Mouse (Mus musculus) MEL (cell line): ENCODE measurements around the gene Kpna2. TPM values are rescaled to one million over a fixed set of nuclear protein-coding genes. Genes with fewer than 3 reads are reported as not detected.
"Not testable (repeated sequence)": the region's sequence is repeated elsewhere in the genome, so short reads cannot be mapped to it uniquely, and the experiment has no call there.

ENCODE experiments used
- DNase-seq: peaks from one replicate; pipeline ENCODE4 v3.0.0; 2011; ENCODE audit warnings: low read depth, low spot score
- H3K27ac ChIP-seq: 2 replicates; pipeline ENCODE4 v1.5.1; 2012; ENCODE audit warnings: low read depth, mild to moderate bottlenecking, control low read depth, low read length, moderate library complexity; ENCODE audit not compliant: control insufficient read depth
- H3K27me3 ChIP-seq, 2 experiments: fragments of 150-350 bp in 1 of 2; sonication (generic) in 1 of 2; 2 replicates each; pipeline ENCODE4 v1.6.1; 2012; ENCODE audit warnings: low read length in 2 of 2, mild to moderate bottlenecking in 2 of 2, improper control_type of control experiment in 1 of 2, moderate library complexity in 1 of 2; ENCODE audit not compliant: insufficient read depth in 2 of 2, control insufficient read depth in 1 of 2
- H3K36me3 ChIP-seq, 2 experiments: 2 replicates each; pipeline ENCODE4 v1.6.1; 2012 to 2014; ENCODE audit warnings: low read length in 2 of 2, improper control_type of control experiment in 1 of 2, inconsistent platforms in 1 of 2, mild to moderate bottlenecking in 1 of 2; ENCODE audit not compliant: insufficient read depth in 2 of 2, control insufficient read depth in 1 of 2
- H3K4me1 ChIP-seq, 2 experiments: fragments of 150-350 bp in 1 of 2; sonication (generic) in 1 of 2; 2 replicates each; pipeline ENCODE4 v1.6.1; 2012; ENCODE audit warnings: low read length in 2 of 2, improper control_type of control experiment in 1 of 2, mild to moderate bottlenecking in 1 of 2; ENCODE audit not compliant: insufficient read depth in 2 of 2, control insufficient read depth in 1 of 2
- H3K4me3 ChIP-seq, 2 experiments: fragments of 150-350 bp in 1 of 2; sonication (generic) in 1 of 2; 2 replicates each; pipeline ENCODE4 v1.5.1; 2012; ENCODE audit warnings: low read depth in 2 of 2, low read length in 2 of 2, mild to moderate bottlenecking in 2 of 2, moderate library complexity in 2 of 2, control low read depth in 1 of 2, improper control_type of control experiment in 1 of 2; ENCODE audit not compliant: control insufficient read depth in 1 of 2, insufficient read depth in 1 of 2
- H3K79me2 ChIP-seq: 2 replicates; pipeline ENCODE4 v1.6.1; 2012; ENCODE audit warnings: mild to moderate bottlenecking, low read length, moderate library complexity; ENCODE audit not compliant: control insufficient read depth, poor library complexity, insufficient read depth
- H3K9ac ChIP-seq: 2 replicates; pipeline ENCODE4 v1.6.1; 2012; ENCODE audit warnings: low read depth, mild to moderate bottlenecking, control low read depth, low read length, moderate library complexity; ENCODE audit not compliant: control insufficient read depth, poor library complexity, severe bottlenecking
- H3K9me3 ChIP-seq: fragments of 150-350 bp; sonication (generic); replicated peaks from 2 replicates; pipeline ENCODE4 v1.6.1; 2012; ENCODE audit warnings: mild to moderate bottlenecking, low read length, improper control_type of control experiment, moderate library complexity; ENCODE audit not compliant: insufficient read depth
- BHLHE40 ChIP-seq: IDR thresholded peaks from 2 replicates; pipeline ENCODE4 v1.6.1; 2012; ENCODE audit warnings: low read depth, mild to moderate bottlenecking, inconsistent platforms, low read length, improper control_type of control experiment, borderline replicate concordance
- CHD2 ChIP-seq: IDR thresholded peaks from 2 replicates; pipeline ENCODE4 v1.6.1; 2011; ENCODE audit warnings: low read length, improper control_type of control experiment
- CTCF ChIP-seq, 3 experiments: IDR thresholded peaks in 2 of 3; conservative IDR thresholded peaks in 1 of 3; 2 replicates each; pipeline ENCODE4 v1.5.1; 2011 to 2012; ENCODE audit warnings: low read length in 3 of 3, low read depth in 2 of 3, mild to moderate bottlenecking in 2 of 3, improper control_type of control experiment in 1 of 3, inconsistent platforms in 1 of 3, mixed read lengths in 1 of 3, moderate library complexity in 1 of 3; ENCODE audit not compliant: control insufficient read depth in 1 of 3, insufficient read depth in 1 of 3, poor library complexity in 1 of 3, severe bottlenecking in 1 of 3
- MAFK ChIP-seq: IDR thresholded peaks from 2 replicates; pipeline ENCODE4 v1.6.1; 2011; ENCODE audit warnings: low read depth, mild to moderate bottlenecking, low read length, improper control_type of control experiment, borderline replicate concordance
- MAX ChIP-seq: IDR thresholded peaks from 2 replicates; pipeline ENCODE4 v1.6.1; 2011; ENCODE audit warnings: low read length, improper control_type of control experiment
- MAZ ChIP-seq: IDR thresholded peaks from 2 replicates; pipeline ENCODE4 v1.6.1; 2012; ENCODE audit warnings: low read depth, mild to moderate bottlenecking, inconsistent platforms, low read length, improper control_type of control experiment
- RAD21 ChIP-seq: IDR thresholded peaks from 2 replicates; pipeline ENCODE4 v1.6.1; 2011; ENCODE audit warnings: mild to moderate bottlenecking, low read depth, low read length, improper control_type of control experiment
- RCOR1 ChIP-seq: IDR thresholded peaks from 2 replicates; pipeline ENCODE4 v1.6.1; 2012; ENCODE audit warnings: low read depth, mild to moderate bottlenecking, inconsistent platforms, low read length, improper control_type of control experiment
- SIN3A ChIP-seq: IDR thresholded peaks from 2 replicates; pipeline ENCODE4 v1.6.1; 2012; ENCODE audit warnings: low read length, improper control_type of control experiment, inconsistent platforms
- SMC3 ChIP-seq: IDR thresholded peaks from 2 replicates; pipeline ENCODE4 v1.6.1; 2011; ENCODE audit warnings: low read depth, low read length, improper control_type of control experiment
- TBP ChIP-seq: IDR thresholded peaks from 2 replicates; pipeline ENCODE4 v1.8.0; 2011; ENCODE audit warnings: low read depth, low read length, improper control_type of control experiment
- TCF12 ChIP-seq: IDR thresholded peaks from 2 replicates; pipeline ENCODE4 v1.6.1; 2014; ENCODE audit warnings: low read depth, mild to moderate bottlenecking, inconsistent platforms, low read length, improper control_type of control experiment, moderate library complexity
- USF1 ChIP-seq: IDR thresholded peaks from 2 replicates; pipeline ENCODE4 v1.6.1; 2014; ENCODE audit warnings: low read depth, mild to moderate bottlenecking, inconsistent platforms, low read length, improper control_type of control experiment, moderate library complexity
- polyA plus RNA-seq, 2 experiments: library from polyadenylated mRNA; stranded (reverse) in 1 of 2; unstranded in 1 of 2; fragments of >175 nt in 1 of 2; fragments of >200 nt in 1 of 2; gene quantifications; 2 replicates each; pipeline versions ENCODE4 v1.2.1 to v1.2.4; 2012; ENCODE audit warnings: low replicate concordance in 2 of 2, low read depth in 1 of 2; ENCODE audit not compliant: insufficient read length in 2 of 2, insufficient read depth in 1 of 2, missing spikeins in 1 of 2
- total RNA-seq: library from RNA; depleted of rRNA; stranded (reverse); fragments of 300-350 nt; gene quantifications from 2 replicates; pipeline ENCODE4 v1.2.3, GENCODE M21; 2012

Kpna2 gene
- total and polyA plus RNA-seq, 3 experiments, result 13.2 to 216 TPM; not detected in 1

DNA sequence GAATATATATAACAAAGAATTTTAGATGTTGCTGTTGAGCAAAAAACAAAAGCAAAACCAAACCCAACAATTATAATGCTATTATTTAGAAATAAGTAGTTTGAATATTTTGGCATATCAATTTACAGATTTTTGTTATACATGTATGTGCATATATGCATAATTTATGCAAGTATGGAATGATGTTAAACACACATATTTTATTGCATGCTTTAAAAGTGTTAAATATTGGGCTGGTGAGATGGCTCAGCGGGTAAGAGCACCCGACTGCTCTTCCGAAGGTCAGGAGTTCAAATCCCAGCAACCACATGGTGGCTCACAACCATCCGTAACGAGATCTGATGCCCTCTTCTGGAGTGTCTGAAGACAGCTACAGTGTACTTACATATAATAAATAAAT, 20.4 kb upstream of the Kpna2 start:
- not testable (repeated sequence) for H3K79me2 ChIP-seq, H3K4me3 ChIP-seq, H3K4me1 ChIP-seq, H3K27me3 ChIP-seq, H3K9ac ChIP-seq, H3K27ac ChIP-seq, DNase-seq, H3K36me3 ChIP-seq, H3K9me3 ChIP-seq
- TF ChIP-seq TBP, result peak; percentile 86

DNA sequence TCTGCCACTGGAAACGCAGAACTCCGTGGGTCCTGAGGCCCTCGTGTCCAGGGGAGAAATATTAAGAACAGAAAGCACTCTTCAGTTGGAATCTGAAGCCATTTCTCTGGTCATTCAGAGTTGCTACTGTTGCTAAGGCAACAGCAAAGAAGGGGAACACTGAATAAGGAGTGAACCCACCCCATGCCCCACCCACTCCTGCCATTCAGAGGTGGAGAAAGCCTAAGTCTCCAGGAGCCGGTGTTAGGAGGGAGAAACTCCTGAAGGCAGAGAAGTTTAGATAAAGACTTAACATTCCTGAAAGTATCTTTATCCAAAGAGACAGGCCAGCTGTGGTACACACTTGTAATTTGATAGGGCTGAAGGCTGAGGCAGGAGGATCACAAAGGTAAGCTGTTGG, 20.0 kb upstream of the Kpna2 start:
- Histone ChIP-seq H3K27ac (no peak overlapping the region), H3K9me3 (no peaks in the 10 kb centered on the region), H3K4me3 (no peak overlapping the region), H3K9ac (no peak overlapping the region), H3K4me1 (no peaks in the 10 kb centered on the region; a peak in 1 of 4 replicates), H3K36me3 (peaks cover 0 to 7% of the 10 kb centered on the region in 2 experiments; a peak in 2 of 4 replicates), H3K27me3 (no peaks in the 10 kb centered on the region), H3K79me2 (no peaks in the 10 kb centered on the region; the same call in 1 of the 2 replicates)
- no peak for DNase-seq
- TF ChIP-seq CHD2, result no peak

DNA sequence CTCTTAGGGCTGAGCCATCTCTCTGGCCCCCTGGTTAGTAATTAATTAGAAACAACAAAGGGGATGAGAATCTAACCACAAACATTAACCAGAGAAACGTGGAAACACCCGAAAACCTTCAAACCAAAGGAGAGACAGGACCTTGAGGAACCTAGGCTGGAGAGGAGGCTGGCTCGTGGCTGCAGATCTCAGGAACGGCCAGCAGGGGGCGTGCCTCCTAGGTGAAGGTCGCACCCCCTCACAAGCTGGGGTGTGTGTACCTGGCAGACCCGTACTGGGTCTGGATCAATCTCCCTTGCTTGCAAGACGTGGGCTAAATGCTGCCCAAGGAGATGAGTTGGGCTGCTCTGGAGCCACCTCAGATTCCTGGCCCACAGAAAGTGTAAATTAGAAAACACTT, 19.3 kb upstream of the Kpna2 start:
- Histone ChIP-seq H3K27me3 (no peaks in the 10 kb centered on the region), H3K9me3 (no peaks in the 10 kb centered on the region), H3K36me3 (peaks cover 0 to 7% of the 10 kb centered on the region in 2 experiments; a peak in 2 of 4 replicates), H3K79me2 (no peaks in the 10 kb centered on the region; the same call in 1 of the 2 replicates), H3K4me1 (no peaks in the 10 kb centered on the region; a peak in 1 of 4 replicates), H3K4me3 (peak overlapping the region; percentile 21 to 28), H3K27ac (no peak overlapping the region), H3K9ac (peak overlapping the region; percentile 64)
- peak; percentile 85 for DNase-seq
- peak; percentile 46; the same call in 1 of the 2 replicates for TF ChIP-seq BHLHE40
- 0 out of 2 replicates have a peak, but pooled peaks have one; percentile 10 for TF ChIP-seq USF1
- TF ChIP-seq RCOR1, result no peak
- TF ChIP-seq MAZ, result 0 out of 2 replicates have a peak, but pooled peaks have one; percentile 69
- no peak; the same call in 1 of the 2 replicates for TF ChIP-seq RAD21
- peak; percentile 43; the same call in 1 of the 2 replicates for TF ChIP-seq MAX
- TF ChIP-seq TCF12, result 0 out of 2 replicates have a peak, but pooled peaks have one; percentile 15
- TF ChIP-seq SMC3, result peak; percentile 58
- TF ChIP-seq MAFK, result no peak
- TF ChIP-seq CTCF (IDR thresholded peaks at IDR 0.05 in 2 of 3, conservative IDR thresholded peaks at IDR 0.05 in 1 of 3; ENCODE audit: control insufficient read depth in 1 of 3, insufficient read depth in 1 of 3, low read depth in 2 of 3, low read length in 3 of 3, poor library complexity in 1 of 3, severe bottlenecking in 1 of 3), result peak; percentile 93 to 98 (median 94)
- peak; percentile 52; the same call in 1 of the 2 replicates for TF ChIP-seq SIN3A
